Mouse (Mus musculus): Measurements from ENCODE around the gene Gm11232.

Gm11232 gene

GRCm38 (mm10) chr4:71757865-71758264 lies at the start of gene Gm11232:
Gene Gm11232, minus strand, starts transcription at chr4:71757965.
- no peak for DNase-seq

- DNase-seq, result no peak
Observed at GRCm38 (mm10) chr4:71805977-71806534, 48.3 kb upstream of the Gm11232 start.

- no peak for DNase-seq
Observed at GRCm38 (mm10) chr4:71765529-71765928, 7.8 kb upstream of the Gm11232 start.

- peak; percentile 76 to 83 for DNase-seq
Observed at GRCm38 (mm10) chr4:71765071-71765470, 7.3 kb upstream of the Gm11232 start.

- DNase-seq, result peak in 1 of 2 experiments; percentile 22
Observed at GRCm38 (mm10) chr4:71756441-71757221, 1.1 kb downstream of the Gm11232 start.

GRCm38 (mm10) chr4:71745741-71746140 lies 12.0 kb downstream of the Gm11232 start:
- DNase-seq, result no peak

GRCm38 (mm10) chr4:71736529-71736928 lies 21.2 kb downstream of the Gm11232 start:
- no peak for DNase-seq

GRCm38 (mm10) chr4:71735261-71735660 lies 22.5 kb downstream of the Gm11232 start:
- DNase-seq, result peak in 1 of 2 experiments; percentile 14

GRCm38 (mm10) chr4:71729401-71729800 lies 28.4 kb downstream of the Gm11232 start:
- DNase-seq, result peak; percentile 65 to 67

- no peak for DNase-seq
Observed at GRCm38 (mm10) chr4:71727611-71728010, 30.2 kb downstream of the Gm11232 start.

- no peak for DNase-seq
Observed at GRCm38 (mm10) chr4:71727056-71727455, 30.7 kb downstream of the Gm11232 start.

GRCm38 (mm10) chr4:71725889-71726288 lies 31.9 kb downstream of the Gm11232 start:
- DNase-seq, result no peak

Data from cerebellum, postnatal 14 days (tissue).